Mouse (Mus musculus) megakaryocyte-erythroid progenitor cell, adult 5-6 weeks (primary cell): ENCODE data around the gene Kif5a. TPM values are rescaled to one million over a fixed set of nuclear protein-coding genes. Genes with fewer than 3 reads are reported as not detected.

Experiments
- ATAC-seq: replicated peaks from 2 replicates; pipeline ENCODE4 v1.8.0; 2016; ENCODE audit warnings: mild to moderate bottlenecking, inconsistent platforms; ENCODE audit not compliant: severe bottlenecking, poor library complexity, low FRiP score, low TSS enrichment
- total RNA-seq, 2 experiments: library from RNA; stranded (forward) in 1 of 2; stranded (reverse) in 1 of 2; fragments of 200-1000, 215-1000 nt in 1 of 2; fragments of >200 nt in 1 of 2; fragmentation: Nextera tagmentation in 1 of 2; gene quantifications; 2 replicates each; pipeline ENCODE4 v1.2.3; 2014 to 2017

Kif5a gene
- total RNA-seq, 2 experiments from 2014 or later: 0.14 TPM; not detected in 1

DNA sequence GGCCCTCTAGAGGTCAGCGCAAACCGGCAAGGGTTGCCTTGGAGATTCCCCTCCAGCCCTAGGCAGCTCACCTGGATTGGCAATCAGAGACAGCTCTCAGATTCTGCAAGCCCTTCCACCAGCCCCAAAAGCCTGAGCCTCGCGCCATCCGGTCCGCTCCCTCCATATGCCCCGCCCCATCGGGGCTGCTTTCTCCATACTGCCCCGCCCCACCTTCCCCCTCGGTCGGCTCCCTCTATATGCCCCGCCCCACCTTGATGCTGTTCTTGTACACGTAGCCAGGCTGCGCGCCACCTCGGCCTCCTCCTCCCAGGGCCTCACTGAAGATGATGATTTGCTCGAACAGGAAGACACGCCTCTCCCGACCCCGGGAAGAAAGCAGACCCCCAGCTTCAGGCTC is 79.4 kb downstream of the Kif5a start:
- ATAC-seq: 0 out of 2 replicates have a peak, but pooled peaks have one; percentile 19

DNA sequence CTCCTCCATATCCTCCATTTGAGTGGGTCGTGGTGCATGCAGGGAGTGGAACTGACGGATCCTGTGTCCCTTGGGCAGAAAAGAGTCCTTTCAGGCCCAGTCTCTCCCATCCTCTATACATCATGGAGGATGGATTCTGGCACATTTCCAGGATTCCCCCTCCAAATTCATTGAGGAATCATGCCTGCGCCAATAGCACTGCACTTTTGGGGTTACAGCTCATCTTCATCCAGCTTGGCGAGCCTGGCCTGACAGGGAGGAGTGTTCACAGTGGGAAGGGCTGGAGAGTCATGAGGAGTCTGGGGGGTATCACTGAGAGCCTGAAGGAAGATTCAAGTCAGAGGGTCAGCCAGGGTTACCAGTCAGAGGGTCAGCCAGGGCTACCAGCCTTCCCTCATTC is 80.5 kb downstream of the Kif5a start:
- ATAC-seq: no peak

DNA sequence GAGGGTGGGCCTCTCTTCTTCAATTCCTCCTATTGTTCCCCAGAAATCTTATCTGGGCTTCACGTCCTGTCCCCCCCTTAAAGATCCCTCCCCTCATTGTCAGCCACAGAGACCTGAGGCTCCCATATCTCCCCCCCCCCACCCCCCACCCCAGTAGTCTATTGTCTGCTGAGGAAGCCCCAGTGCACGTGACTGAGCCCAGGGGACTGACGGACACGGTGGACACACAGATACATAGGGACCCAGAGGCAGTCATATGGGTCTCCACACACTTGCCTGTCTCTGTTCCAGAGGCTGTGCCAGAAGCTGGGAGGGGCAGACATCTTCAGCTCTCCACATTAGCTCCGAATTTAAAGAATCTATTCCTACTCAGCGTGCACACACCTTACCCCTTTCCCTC is 81.6 kb downstream of the Kif5a start:
- ATAC-seq: no peak

DNA sequence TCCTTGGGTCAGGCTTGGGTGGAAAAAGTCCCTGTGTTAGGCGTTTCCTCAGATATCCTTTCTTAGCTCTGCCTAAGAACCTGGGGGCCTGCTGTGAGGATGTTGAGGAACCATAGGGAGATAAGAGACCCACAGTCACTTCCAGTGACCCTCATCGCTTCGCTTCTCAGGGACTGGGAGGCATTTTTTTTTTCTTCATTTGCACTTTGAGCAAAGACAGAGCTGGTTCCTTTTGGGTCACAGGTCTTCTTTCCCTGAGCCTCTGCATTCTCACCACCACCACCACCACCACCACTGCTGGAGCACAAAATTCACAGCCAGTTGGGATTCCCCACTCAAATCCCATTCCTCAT is 82.5 kb downstream of the Kif5a start:
- ATAC-seq: no peak

DNA sequence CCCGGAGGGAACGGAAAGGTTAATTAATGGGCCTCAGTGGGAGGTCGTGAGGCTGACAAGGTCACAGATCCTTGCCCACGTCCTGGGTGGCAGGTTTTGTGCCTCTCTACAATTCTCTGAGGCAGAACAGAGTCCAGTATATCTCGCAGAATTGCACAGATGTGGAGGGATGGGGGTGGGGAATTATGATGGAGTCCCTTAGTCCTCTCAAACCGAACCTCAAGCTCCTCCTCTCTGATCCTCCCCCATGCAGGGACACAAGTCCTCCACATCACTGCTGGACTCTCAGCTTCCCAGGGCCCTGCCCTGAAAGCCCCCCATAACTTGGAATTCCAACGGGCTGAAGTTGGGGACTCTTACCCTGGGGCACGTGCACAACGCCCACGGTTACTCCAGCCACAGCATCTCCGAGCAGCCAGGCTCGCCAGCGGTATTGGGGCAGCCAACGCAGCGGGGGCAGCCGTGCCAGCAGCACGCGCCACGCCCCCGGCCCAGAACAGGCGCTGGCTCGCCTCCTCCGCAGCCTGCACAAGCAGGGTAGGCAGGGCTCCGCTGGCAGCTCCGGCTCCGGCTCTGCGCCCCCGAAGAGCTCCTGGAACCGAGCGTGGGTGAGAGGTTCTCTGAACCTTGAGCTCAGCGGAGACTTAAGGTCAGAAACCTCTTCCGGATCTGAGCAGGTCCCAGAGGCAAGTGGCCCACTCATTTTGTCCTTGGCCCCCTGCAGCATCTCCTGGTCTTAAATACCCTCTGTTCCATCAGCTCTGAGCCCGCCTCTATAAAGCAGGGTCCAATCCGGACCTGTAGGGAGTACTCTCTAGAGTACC is 83.1 kb downstream of the Kif5a start, which contains the start of gene Slc26a10:
TSS of gene Slc26a10 (minus strand) at position 775 of the 824 bp plus-strand sequence.
- no peak for ATAC-seq

DNA sequence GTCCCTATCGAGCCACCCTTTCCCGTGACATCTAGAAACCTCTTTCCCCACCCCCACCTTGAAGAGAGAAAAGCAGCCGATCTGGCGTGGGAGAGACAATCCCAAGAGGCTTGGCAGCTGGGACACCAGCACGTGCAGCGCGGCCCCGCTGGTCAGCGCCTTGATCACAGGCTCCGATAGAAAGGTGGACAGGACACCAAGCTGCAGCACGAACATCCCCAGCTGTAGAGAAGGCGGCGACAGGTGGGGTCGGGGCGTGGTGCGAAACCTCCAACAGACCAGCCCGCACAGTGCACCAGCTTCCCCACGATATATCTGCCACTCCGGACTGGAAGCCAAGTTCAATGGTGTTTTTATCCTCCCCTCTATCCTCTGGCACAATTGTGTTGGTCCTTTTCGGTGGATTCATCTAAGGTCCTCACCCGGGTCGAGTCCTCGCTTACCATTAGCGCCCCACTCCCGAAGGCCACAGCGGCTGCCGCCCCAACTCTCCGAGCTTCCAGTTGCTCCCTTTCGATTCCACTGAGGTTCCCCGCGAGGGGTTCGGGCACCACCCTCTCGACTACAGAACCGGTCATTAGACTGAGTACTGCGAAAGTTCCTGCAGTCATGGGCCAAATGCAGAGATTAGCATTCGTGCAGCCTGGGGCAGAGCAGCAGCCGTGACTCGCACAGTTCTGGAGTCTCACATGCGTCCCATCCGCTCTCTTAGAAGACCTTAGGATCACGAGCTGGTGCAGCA is 84.7 kb downstream of the Kif5a start:
- peak; percentile 16; the same call in 1 of the 2 replicates for ATAC-seq

DNA sequence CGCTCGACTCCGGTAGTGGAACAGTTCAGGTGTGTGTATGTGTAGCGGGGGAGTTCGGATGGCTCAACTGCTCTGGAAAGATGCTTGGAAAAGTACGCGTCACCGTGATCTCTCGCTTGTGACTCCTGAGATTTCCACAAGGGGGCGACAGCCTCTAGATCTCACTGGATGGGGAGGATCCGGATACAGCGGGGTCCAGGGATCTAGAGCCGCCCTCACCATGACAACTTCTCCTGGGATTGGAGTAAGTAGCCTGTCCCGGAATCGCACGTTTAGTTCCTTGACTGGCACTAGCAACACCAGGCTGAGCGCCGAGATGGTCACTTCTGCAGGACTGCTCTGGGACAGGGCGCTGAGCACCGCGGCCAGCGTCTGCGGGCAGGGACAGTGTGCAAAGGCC is 85.4 kb downstream of the Kif5a start:
- ATAC-seq: peak; percentile 59

DNA sequence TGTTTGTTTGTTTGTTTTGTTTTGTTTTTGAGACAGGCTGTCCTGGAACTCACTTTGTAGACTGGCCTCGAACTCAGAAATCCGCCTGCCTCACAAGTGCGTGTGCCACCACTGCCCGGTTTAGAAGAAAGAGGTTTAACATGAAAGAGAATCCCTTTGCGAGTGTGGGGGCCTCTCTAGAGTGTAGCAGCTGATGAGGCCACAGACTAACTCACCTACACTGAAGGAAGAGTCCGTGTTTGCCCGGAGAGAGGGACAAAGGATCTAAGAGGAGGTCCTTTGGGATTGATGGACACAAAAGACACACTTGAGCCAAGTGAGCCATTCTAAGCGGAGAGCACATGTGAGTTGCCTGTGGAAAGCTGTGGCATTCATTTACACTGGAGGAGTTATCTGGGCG is 85.9 kb downstream of the Kif5a start:
- no peak for ATAC-seq

DNA sequence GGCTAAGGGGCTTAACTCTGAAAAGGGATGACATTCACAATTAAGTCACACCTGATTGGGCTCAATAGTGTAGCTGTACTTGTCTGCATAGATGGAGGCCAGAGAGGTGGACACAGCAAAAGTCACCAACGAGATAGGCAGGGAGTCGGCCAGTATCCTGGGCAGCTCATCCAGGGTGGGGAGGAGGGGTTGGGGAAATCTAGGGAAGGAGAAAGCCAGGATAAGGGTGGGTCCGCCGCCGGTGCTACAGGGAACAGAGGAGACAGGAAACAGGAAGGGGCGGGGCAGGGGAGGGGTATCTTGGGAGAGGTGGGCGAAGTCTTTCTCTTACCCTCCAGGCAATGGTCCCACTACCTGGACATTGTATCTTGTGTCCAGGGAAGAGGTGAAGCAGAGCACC is 86.4 kb downstream of the Kif5a start:
- no peak for ATAC-seq

DNA sequence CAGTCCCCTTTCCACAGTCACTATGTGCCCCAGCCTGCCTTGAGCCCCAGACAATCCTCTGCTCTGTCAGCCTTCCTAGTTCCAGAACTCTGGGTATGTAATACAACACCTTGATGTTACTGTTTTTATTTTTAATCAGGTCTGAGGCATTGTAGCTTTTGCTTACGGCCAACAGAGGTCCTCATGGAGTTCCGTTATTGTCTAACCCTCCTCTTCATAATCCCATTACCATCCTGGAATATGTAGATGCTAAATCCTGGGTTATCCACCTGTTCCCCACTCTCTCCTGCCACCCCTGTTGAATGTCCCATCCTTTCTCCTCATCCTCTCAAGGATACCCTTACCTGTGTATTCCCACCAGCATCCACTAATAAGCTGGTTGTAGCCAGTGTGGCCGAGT is 86.9 kb downstream of the Kif5a start:
- ATAC-seq: no peak

Other genes with a start within 250 kb of the Kif5a start
- 41.6 and 61.2 TPM in 2 replicates for gene Tsfm, start 232.5 kb downstream of the Kif5a start, total RNA-seq (2014; fragmentation: Nextera tagmentation)
- 55.5 and 63.3 TPM in 2 replicates for gene Tsfm, start 232.5 kb downstream of the Kif5a start, total RNA-seq (2017)
- 54.1 and 55.2 TPM in 2 replicates for gene Mettl1, start 221.9 kb downstream of the Kif5a start, total RNA-seq (2014; fragmentation: Nextera tagmentation)
- gene Mettl1, start 221.9 kb downstream of the Kif5a start, total RNA-seq (2017): 24.6 and 25.3 TPM in 2 replicates
- not detected in 2 replicates for gene Eef1akmt3, start 221.8 kb downstream of the Kif5a start, total RNA-seq (2014; fragmentation: Nextera tagmentation)
- gene Eef1akmt3, start 221.8 kb downstream of the Kif5a start, total RNA-seq (2017): 0.38 TPM in 1 of 2 replicates, not detected in the other
- gene Cyp27b1, start 215.1 kb downstream of the Kif5a start, total RNA-seq (2014; fragmentation: Nextera tagmentation): not detected in 2 replicates
- not detected in 2 replicates for gene Cyp27b1, start 215.1 kb downstream of the Kif5a start, total RNA-seq (2017)
- not detected in 2 replicates for gene March9, start 203.2 kb downstream of the Kif5a start, total RNA-seq (2014; fragmentation: Nextera tagmentation)
- not detected in 2 replicates for gene March9, start 203.2 kb downstream of the Kif5a start, total RNA-seq (2017)
- 656 and 761 TPM in 2 replicates for gene Cdk4, start 199.8 kb downstream of the Kif5a start, total RNA-seq (2014; fragmentation: Nextera tagmentation)
- gene Cdk4, start 199.8 kb downstream of the Kif5a start, total RNA-seq (2017): 479 and 664 TPM in 2 replicates
- gene Tspan31, start 193.1 kb downstream of the Kif5a start, total RNA-seq (2014; fragmentation: Nextera tagmentation): 43.9 and 73.9 TPM in 2 replicates
- 28.9 and 55.3 TPM in 2 replicates for gene Tspan31, start 193.1 kb downstream of the Kif5a start, total RNA-seq (2017)
- gene Agap2, start 188.1 kb downstream of the Kif5a start, total RNA-seq (2014; fragmentation: Nextera tagmentation): 19.7 and 45.9 TPM in 2 replicates
- 26.4 and 43.3 TPM in 2 replicates for gene Agap2, start 188.1 kb downstream of the Kif5a start, total RNA-seq (2017)
- gene Os9, start 142.2 kb downstream of the Kif5a start, total RNA-seq (2014; fragmentation: Nextera tagmentation): 55.8 and 64.5 TPM in 2 replicates
- 152 and 154 TPM in 2 replicates for gene Os9, start 142.2 kb downstream of the Kif5a start, total RNA-seq (2017)
- 67.2 and 84.7 TPM in 2 replicates for gene B4galnt1, start 98.1 kb downstream of the Kif5a start, total RNA-seq (2014; fragmentation: Nextera tagmentation)
- 18.5 and 23.3 TPM in 2 replicates for gene B4galnt1, start 98.1 kb downstream of the Kif5a start, total RNA-seq (2017)
- gene Slc26a10, start 82.7 kb downstream of the Kif5a start, total RNA-seq (2014; fragmentation: Nextera tagmentation): 1.8 TPM in 1 of 2 replicates, not detected in the other
- 1.8 TPM in 1 of 2 replicates, not detected in the other for gene Slc26a10, start 82.7 kb downstream of the Kif5a start, total RNA-seq (2017)
- gene Arhgef25, start 73.3 kb downstream of the Kif5a start, total RNA-seq (2014; fragmentation: Nextera tagmentation): 22.7 and 46.0 TPM in 2 replicates
- 35.4 and 35.7 TPM in 2 replicates for gene Arhgef25, start 73.3 kb downstream of the Kif5a start, total RNA-seq (2017)
- 97.0 and 160 TPM in 2 replicates for gene Dtx3, start 67.6 kb downstream of the Kif5a start, total RNA-seq (2014; fragmentation: Nextera tagmentation)
- gene Dtx3, start 67.6 kb downstream of the Kif5a start, total RNA-seq (2017): 28.5 and 29.5 TPM in 2 replicates
- 58.6 and 59.9 TPM in 2 replicates for gene Pip4k2c, start 51.8 kb downstream of the Kif5a start, total RNA-seq (2014; fragmentation: Nextera tagmentation)
- gene Pip4k2c, start 51.8 kb downstream of the Kif5a start, total RNA-seq (2017): 28.0 and 35.3 TPM in 2 replicates
- 100 and 123 TPM in 2 replicates for gene Dctn2, start 3.0 kb upstream of the Kif5a start, total RNA-seq (2014; fragmentation: Nextera tagmentation)
- 106 and 124 TPM in 2 replicates for gene Dctn2, start 3.0 kb upstream of the Kif5a start, total RNA-seq (2017)
- gene Mbd6, start 25.7 kb upstream of the Kif5a start, total RNA-seq (2014; fragmentation: Nextera tagmentation): 42.8 and 72.8 TPM in 2 replicates
- gene Mbd6, start 25.7 kb upstream of the Kif5a start, total RNA-seq (2017): 2.7 and 3.8 TPM in 2 replicates
- gene Mars, start 48.4 kb upstream of the Kif5a start, total RNA-seq (2014; fragmentation: Nextera tagmentation): 135 and 140 TPM in 2 replicates
- 213 and 264 TPM in 2 replicates for gene Mars, start 48.4 kb upstream of the Kif5a start, total RNA-seq (2017)
- gene Arhgap9, start 58.6 kb upstream of the Kif5a start, total RNA-seq (2014; fragmentation: Nextera tagmentation): 20.9 and 31.7 TPM in 2 replicates
- 10.5 and 10.8 TPM in 2 replicates for gene Arhgap9, start 58.6 kb upstream of the Kif5a start, total RNA-seq (2017)
- gene Gli1, start 78.6 kb upstream of the Kif5a start, total RNA-seq (2014; fragmentation: Nextera tagmentation): not detected in 2 replicates
- gene Gli1, start 78.6 kb upstream of the Kif5a start, total RNA-seq (2017): not detected in 2 replicates
- not detected in 2 replicates for gene Inhbe, start 91.1 kb upstream of the Kif5a start, total RNA-seq (2014; fragmentation: Nextera tagmentation)
- not detected in 2 replicates for gene Inhbe, start 91.1 kb upstream of the Kif5a start, total RNA-seq (2017)
- not detected in 2 replicates for gene Inhbc, start 107.1 kb upstream of the Kif5a start, total RNA-seq (2014; fragmentation: Nextera tagmentation)
- gene Inhbc, start 107.1 kb upstream of the Kif5a start, total RNA-seq (2017): not detected in 2 replicates
- gene R3hdm2, start 117.0 kb upstream of the Kif5a start, total RNA-seq (2014; fragmentation: Nextera tagmentation): 46.8 and 49.9 TPM in 2 replicates
- gene R3hdm2, start 117.0 kb upstream of the Kif5a start, total RNA-seq (2017): 25.3 and 38.5 TPM in 2 replicates
- gene Stac3, start 238.3 kb upstream of the Kif5a start, total RNA-seq (2014; fragmentation: Nextera tagmentation): not detected in 2 replicates
- gene Stac3, start 238.3 kb upstream of the Kif5a start, total RNA-seq (2017): not detected in 2 replicates